17 mouse cellular contexts compared by ENCODE assay signal in genomic region chr2:152000291-152000679, GRCm38 (mm10). TPM values are rescaled to one million over a fixed set of nuclear protein-coding genes. Genes with fewer than 3 reads are reported as not detected.
DNase-seq lines count a peak whose midpoint lies in the region; ATAC-seq and TF ChIP-seq lines count a peak whose summit lies in the region.
"Had no signal": no experiment of that assay in that cellular context is flagged by ENCODE, and none has a peak within 500 bp of the region (broad histone marks: within the 10 kb centered on the region; RNA-seq: fewer than 3 reads in every experiment).

No protein-coding gene starts in this region.

- DNase-seq in gastrocnemius, adult 2 months: peak; percentile 7
- DNase-seq in gastrocnemius, postnatal 36 days: no peak
- no peak for DNase-seq in kidney, postnatal 10 days
- peak; percentile 51 to 75 for DNase-seq in urinary bladder, adult 18-20 months (ENCODE audit: low spot score in 2 of 2)
- no peak for DNase-seq in urinary bladder, postnatal 4 days (ENCODE audit: low spot score in 2 of 2)
- no peak for DNase-seq in frontal cortex, adult 2 months (ENCODE audit: extremely low spot score in 1 of 2, low spot score in 1 of 2)
- DNase-seq in forebrain, postnatal 0 days: no peak
- DNase-seq: adrenal gland, adult 8-10 months; cerebellum, adult 11 months; cerebellum, postnatal 14 days; heart, postnatal 4 days; layer of hippocampus, postnatal 36 days; lung, embryonic 14.5 days had no signal

- WGBS in kidney, embryonic 16.5 days: 41% methylated on average over 3 of the region's 3 CpGs
- WGBS in forebrain, postnatal 0 days: 61% methylated on average over 3 of the region's 3 CpGs

- ATAC-seq in kidney, embryonic 16.5 days (ENCODE audit: low FRiP score, low TSS enrichment): peak; percentile 17
- ATAC-seq in forebrain, postnatal 0 days: no peak
- ATAC-seq: forebrain, embryonic 13.5 days; inflammation-experienced regulatory T-cells, adult 6 months had no signal

- peaks cover 24% of the 10 kb centered on the region for H3K27me3 ChIP-seq in kidney, embryonic 16.5 days (ENCODE audit: insufficient read depth, low read length)
- H3K27me3 ChIP-seq in forebrain, postnatal 0 days (ENCODE audit: insufficient read depth, low read length): peaks cover 17% of the 10 kb centered on the region

- H3K36me3 ChIP-seq in kidney, embryonic 16.5 days (ENCODE audit: insufficient read depth, low read length): no peaks in the 10 kb centered on the region
- H3K36me3 ChIP-seq in forebrain, postnatal 0 days (ENCODE audit: insufficient read depth): no peaks in the 10 kb centered on the region

- no peak overlapping the region for H3K27ac ChIP-seq in gastrocnemius, adult 2 months
- 0 out of 2 replicates have a peak overlapping the region, but pooled peaks have one; percentile 39 for H3K27ac ChIP-seq in kidney, embryonic 16.5 days (ENCODE audit: low read length)
- no peak overlapping the region for H3K27ac ChIP-seq in forebrain, postnatal 0 days (ENCODE audit: low read depth, low read length)
- H3K27ac ChIP-seq: forebrain, embryonic 13.5 days had no signal

- H3K4me3 ChIP-seq in gastrocnemius, adult 2 months: no peak overlapping the region
- H3K4me3 ChIP-seq in kidney, embryonic 16.5 days (ENCODE audit: low read length): peak overlapping the region; percentile 33
- no peak overlapping the region for H3K4me3 ChIP-seq in forebrain, postnatal 0 days (ENCODE audit: low read depth, low read length)
- H3K4me3 ChIP-seq: forebrain, embryonic 13.5 days had no signal

- no peak for TF ChIP-seq CTCF in gastrocnemius, adult 2 months (IDR thresholded peaks at IDR 0.05)
- TF ChIP-seq CTCF in forebrain, postnatal 0 days (IDR thresholded peaks at IDR 0.05; ENCODE audit: low read depth): no peak

- H3K4me1 ChIP-seq in kidney, embryonic 16.5 days (ENCODE audit: insufficient read depth, low read length): peaks cover 34% of the 10 kb centered on the region
- no peaks in the 10 kb centered on the region; the same call in 1 of the 2 replicates for H3K4me1 ChIP-seq in forebrain, postnatal 0 days (ENCODE audit: insufficient read depth)

- H3K9ac ChIP-seq in kidney, embryonic 16.5 days (replicated peaks; ENCODE audit: low read length): no peak overlapping the region; the same call in 1 of the 2 replicates
- H3K9ac ChIP-seq in forebrain, postnatal 0 days: no peak overlapping the region
- H3K9ac ChIP-seq: forebrain, embryonic 13.5 days; lung, embryonic 14.5 days had no signal

- H3K9me3 ChIP-seq in kidney, embryonic 16.5 days (ENCODE audit: low read length): no peaks in the 10 kb centered on the region
- H3K9me3 ChIP-seq in forebrain, postnatal 0 days (ENCODE audit: low read length): no peaks in the 10 kb centered on the region
- H3K9me3 ChIP-seq: forebrain, embryonic 13.5 days had no signal

- intact Hi-C loops in gastrocnemius, adult 2 months (cut with DNase I): no loop called here
- intact Hi-C loops in gastrocnemius, postnatal 36 days (cut with DNase I): no loop called here

- peak overlapping the region; percentile 40 for H3K4me2 ChIP-seq in kidney, embryonic 16.5 days (replicated peaks; ENCODE audit: low read depth, low read length)
- no peak overlapping the region for H3K4me2 ChIP-seq in forebrain, postnatal 0 days (ENCODE audit: low read depth)
- H3K4me2 ChIP-seq: forebrain, embryonic 13.5 days had no signal

RNA-seq across cellular contexts. Expression of gene Slc52a3, which starts 4.0 kb away (rescaled TPM):
- 1 to 10 TPM in 1 of 2 experiments, under 1 TPM in 1; 0.69 to 1.6 TPM for total RNA-seq in gastrocnemius, adult 2 months (2021)
- total RNA-seq in gastrocnemius, postnatal 36 days (2021): under 1 TPM; 0.36 to 0.91 TPM
- 25.2 and 28.2 TPM in 2 replicates for polyA plus RNA-seq in kidney, embryonic 16.5 days (2015; fragmentation: Nextera tagmentation; extraction: Ambion mirVana)
- 3.2 and 3.8 TPM in 2 replicates for polyA plus RNA-seq in frontal cortex, adult 2 months (2012; rRNA removed)
- total RNA-seq in forebrain, postnatal 0 days (2014; rRNA removed): 0.92 and 2.2 TPM in 2 replicates
- polyA plus RNA-seq in forebrain, postnatal 0 days (2015; fragmentation: Nextera tagmentation; extraction: Ambion mirVana): 2.0 TPM in 2 replicates
- total RNA-seq: granulocyte monocyte progenitor cell, adult 5-6 weeks had no signal

RNA-seq across cellular contexts. Expression of gene Fam110a, which starts 20.3 kb away (rescaled TPM):
- 1 to 10 TPM; 1.8 to 2.6 TPM for total RNA-seq in gastrocnemius, adult 2 months (2021)
- 1 to 10 TPM; 2.5 to 2.6 TPM for total RNA-seq in gastrocnemius, postnatal 36 days (2021)
- polyA plus RNA-seq in kidney, embryonic 16.5 days (2015; fragmentation: Nextera tagmentation; extraction: Ambion mirVana): 32.1 and 34.9 TPM in 2 replicates
- polyA plus RNA-seq in frontal cortex, adult 2 months (2012; rRNA removed): 6.3 and 6.7 TPM in 2 replicates
- 17.2 and 24.3 TPM in 2 replicates for total RNA-seq in forebrain, postnatal 0 days (2014; rRNA removed)
- 41.2 and 47.7 TPM in 2 replicates for polyA plus RNA-seq in forebrain, postnatal 0 days (2015; fragmentation: Nextera tagmentation; extraction: Ambion mirVana)

Comparison
In these comparisons a context has a peak if more than half of its experiments do, and no peak if none do; other contexts are left out.
1. DNase-seq: peak in gastrocnemius, adult 2 months (single experiment) and urinary bladder, adult 18-20 months (2 of 2); none in gastrocnemius, postnatal 36 days (0 of 2), kidney, postnatal 10 days (single experiment), urinary bladder, postnatal 4 days (0 of 2), frontal cortex, adult 2 months (0 of 2) and forebrain, postnatal 0 days (single experiment).